Mouse (Mus musculus) kidney, postnatal 0 days (tissue): ENCODE results near the gene Ptcd1. TPM values are rescaled to one million over a fixed set of nuclear protein-coding genes. Genes with fewer than 3 reads are reported as not detected.
"Not testable (repeated sequence)": the region's sequence is repeated elsewhere in the genome, so short reads cannot be mapped to it uniquely, and the experiment has no call there.

Experiments
- ATAC-seq: fragments of 200-750 bp; cut with Nextera tagmentation; replicated peaks from 2 replicates; pipeline ENCODE4 v1.8.0; 2017; ENCODE audit warnings: low read depth, moderate number of reproducible peaks, moderate TSS enrichment, moderate library complexity; ENCODE audit not compliant: low FRiP score
- DNase-seq: peaks from one replicate; pipeline ENCODE4 v3.0.0-alpha.2; 2016; ENCODE audit warnings: low spot score
- H3K27ac ChIP-seq: fragments of 300-500 bp; sonication (generic); 2 replicates; pipeline ENCODE4 v1.5.1; 2014; ENCODE audit warnings: mild to moderate bottlenecking
- H3K27me3 ChIP-seq: fragments of 300-500 bp; sonication (generic); 2 replicates; pipeline ENCODE4 v1.6.1; 2014; ENCODE audit warnings: low read length, mixed read lengths; ENCODE audit not compliant: insufficient read depth
- H3K36me3 ChIP-seq: fragments of 300-500 bp; sonication (generic); 2 replicates; pipeline ENCODE4 v1.6.1; 2014; ENCODE audit warnings: low read length, mixed read lengths; ENCODE audit not compliant: insufficient read depth
- H3K4me1 ChIP-seq: fragments of 300-500 bp; sonication (generic); replicated peaks from 2 replicates; pipeline ENCODE4 v1.6.1; 2014; ENCODE audit warnings: antibody characterized with exemption, low read length, mixed read lengths; ENCODE audit not compliant: insufficient read depth
- H3K4me2 ChIP-seq: fragments of 300-500 bp; sonication (generic); 2 replicates; pipeline ENCODE4 v1.6.1; 2014; ENCODE audit warnings: mild to moderate bottlenecking, low read length, moderate library complexity, mixed read lengths
- H3K4me3 ChIP-seq: fragments of 300-500 bp; sonication (generic); replicated peaks from 2 replicates; pipeline ENCODE4 v1.5.1; 2014; ENCODE audit warnings: low read depth, low read length
- H3K9ac ChIP-seq: fragments of 300-500 bp; sonication (generic); 2 replicates; pipeline ENCODE4 v1.6.1; 2014; ENCODE audit warnings: low read depth, low read length
- H3K9me3 ChIP-seq: fragments of 300-500 bp; sonication (generic); replicated peaks from 2 replicates; pipeline ENCODE4 v1.6.1; 2016; ENCODE audit warnings: low read length, inconsistent platforms, mixed read lengths
- CTCF ChIP-seq: IDR thresholded peaks from 2 replicates; pipeline ENCODE4 v1.5.1; 2016; ENCODE audit warnings: antibody characterized with exemption, low read depth, mild to moderate bottlenecking, moderate library complexity
- WGBS: fragments of 180-500 bp; shearing (Covaris S2); extraction: QIAGEN DNeasy Blood & Tissue Kit; methylation state at CpG from one replicate; pipeline ENCODE4 v1.1.7; 2014; 5-methylcytosine and 5-hydroxymethylcytosine counted together
- polyA plus RNA-seq: library from polyadenylated mRNA; unstranded; fragments of >200 nt; fragmentation: Nextera tagmentation; extraction: Ambion mirVana; gene quantifications from 2 replicates; pipeline ENCODE4 v1.2.1, GENCODE M21; 2015

Ptcd1 gene
- polyA plus RNA-seq, 1 experiment from 2014 or later: 15.2 TPM

DNA sequence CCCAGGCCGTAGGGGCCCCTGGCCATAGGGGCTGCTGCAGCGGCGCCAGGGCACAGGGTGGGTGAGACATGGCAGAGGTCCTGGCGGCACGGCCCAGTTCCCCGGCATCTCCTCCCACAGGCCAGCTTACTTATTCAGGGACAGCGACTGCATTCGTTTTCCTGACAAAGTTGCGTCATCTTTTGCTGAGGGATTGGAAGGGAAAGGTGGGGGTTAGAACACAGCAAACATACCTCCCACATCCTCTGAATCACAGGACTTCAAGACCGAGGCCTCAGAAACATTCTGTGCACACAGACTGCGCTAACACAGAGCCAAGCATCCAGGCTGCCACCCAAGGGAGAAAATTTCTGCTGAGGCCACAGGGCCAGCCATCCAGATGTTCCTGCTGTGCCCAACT lies 36.7 kb downstream of the Ptcd1 start:
- Histone ChIP-seq H3K9ac (no peak overlapping the region), H3K4me2 (no peak overlapping the region), H3K4me3 (no peak overlapping the region), H3K9me3 (no peaks in the 10 kb centered on the region), H3K27me3 (no peaks in the 10 kb centered on the region), H3K36me3 (peaks cover 83% of the 10 kb centered on the region), H3K27ac (no peak overlapping the region), H3K4me1 (no peaks in the 10 kb centered on the region)
- DNase-seq (no peak), ATAC-seq (no peak)
- 74% methylated on average over 11 of the region's 11 CpGs for WGBS
- no peak for TF ChIP-seq CTCF

DNA sequence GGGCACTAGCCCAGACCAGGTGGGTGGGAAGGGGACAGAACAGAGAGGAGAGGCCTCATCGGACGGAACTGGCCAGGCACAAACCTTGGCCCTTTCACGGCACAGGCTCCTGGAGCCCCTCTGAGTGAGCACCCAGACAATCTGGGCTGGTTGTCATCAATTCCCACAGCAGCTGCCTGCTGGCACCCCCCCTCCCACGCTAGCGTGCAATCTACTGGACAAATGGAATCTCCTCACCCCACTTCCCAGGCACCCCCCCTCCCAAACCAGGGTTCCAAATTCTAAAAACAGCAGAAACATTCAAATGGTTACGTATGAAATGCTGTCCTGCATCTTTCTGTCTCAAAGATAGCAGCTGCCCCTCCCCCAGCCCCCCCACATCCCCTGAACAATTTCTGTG lies 37.1 kb downstream of the Ptcd1 start:
- not testable (repeated sequence) for H3K27me3 ChIP-seq, DNase-seq, H3K27ac ChIP-seq, H3K4me1 ChIP-seq, H3K9me3 ChIP-seq, H3K4me3 ChIP-seq, ATAC-seq, H3K4me2 ChIP-seq, H3K9ac ChIP-seq
- 66% methylated on average over 4 of the region's 6 CpGs for WGBS
- peaks cover 83% of the 10 kb centered on the region for H3K36me3 ChIP-seq

DNA sequence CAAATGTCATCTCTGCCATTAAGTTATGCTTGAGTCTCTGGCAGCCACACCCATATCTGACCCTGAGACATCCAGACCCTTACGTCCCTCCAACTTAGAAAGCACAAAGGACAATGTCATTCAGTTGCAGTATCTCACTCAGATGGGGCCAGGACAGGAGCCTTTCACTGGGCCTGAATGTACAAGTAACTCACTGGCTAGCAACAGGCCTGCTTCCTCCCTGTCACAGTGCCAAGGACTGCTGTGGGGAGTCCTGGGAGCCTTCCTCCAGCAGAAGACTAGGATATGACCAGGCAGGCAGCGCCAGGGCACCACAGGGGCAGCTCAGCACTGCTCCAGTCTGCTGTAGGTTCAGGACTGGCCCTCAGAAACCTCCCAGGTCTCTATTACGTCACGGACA lies 37.8 kb downstream of the Ptcd1 start:
- 90% methylated on average over 4 of the region's 4 CpGs for WGBS
- H3K9me3 ChIP-seq: no peaks in the 10 kb centered on the region
- no peak overlapping the region for H3K4me3 ChIP-seq
- no peak for DNase-seq
- H3K4me2 ChIP-seq: no peak overlapping the region
- peaks cover 83% of the 10 kb centered on the region for H3K36me3 ChIP-seq
- H3K27ac ChIP-seq: no peak overlapping the region
- H3K4me1 ChIP-seq: no peaks in the 10 kb centered on the region
- TF ChIP-seq CTCF: no peak
- H3K27me3 ChIP-seq: no peaks in the 10 kb centered on the region
- ATAC-seq: no peak
- H3K9ac ChIP-seq: no peak overlapping the region

DNA sequence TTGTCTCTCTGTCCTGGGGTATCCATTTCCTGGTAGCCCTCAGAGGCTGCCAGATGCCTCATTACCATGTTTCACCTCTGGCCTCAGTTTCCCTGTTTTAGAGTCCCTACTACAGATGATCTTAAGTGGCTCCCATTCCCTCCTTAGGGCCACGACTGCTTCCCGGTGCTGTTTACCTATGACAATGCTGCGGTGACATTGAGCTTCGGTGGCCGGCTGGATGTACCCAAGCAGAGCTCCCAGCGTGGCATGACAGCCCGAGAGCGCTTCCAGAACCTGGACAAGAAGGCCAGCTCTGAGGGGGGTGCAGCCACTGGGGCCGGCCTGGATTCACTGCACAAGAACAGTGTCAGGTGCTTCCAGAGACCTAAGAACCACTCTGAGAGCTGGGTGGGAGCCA lies 40.3 kb downstream of the Ptcd1 start:
- 91% methylated on average over 9 of the region's 9 CpGs for WGBS
- no peak overlapping the region for H3K27ac ChIP-seq
- no peaks in the 10 kb centered on the region for H3K4me1 ChIP-seq
- no peak overlapping the region for H3K4me3 ChIP-seq
- no peak for TF ChIP-seq CTCF
- no peaks in the 10 kb centered on the region for H3K9me3 ChIP-seq
- ATAC-seq (no peak), DNase-seq (no peak)
- H3K4me2 ChIP-seq: no peak overlapping the region
- peaks cover 70% of the 10 kb centered on the region for H3K36me3 ChIP-seq
- no peak overlapping the region for H3K9ac ChIP-seq
- no peaks in the 10 kb centered on the region for H3K27me3 ChIP-seq

DNA sequence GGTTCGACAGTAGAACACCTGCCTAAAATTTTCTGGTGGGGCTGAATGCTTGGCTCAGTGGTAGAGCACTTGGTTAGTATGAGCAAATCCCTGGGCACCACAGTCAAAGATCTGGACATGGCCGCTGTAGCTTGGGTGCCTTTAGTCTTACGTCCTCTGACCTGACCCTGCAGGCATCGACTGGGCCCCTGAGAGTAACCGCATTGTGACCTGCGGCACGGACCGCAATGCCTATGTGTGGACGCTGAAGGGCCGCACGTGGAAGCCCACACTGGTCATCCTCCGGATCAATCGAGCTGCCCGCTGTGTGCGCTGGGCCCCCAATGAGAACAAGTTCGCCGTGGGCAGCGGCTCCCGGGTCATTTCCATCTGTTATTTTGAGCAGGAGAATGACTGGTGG lies 43.5 kb downstream of the Ptcd1 start:
- Histone ChIP-seq H3K4me3 (no peak overlapping the region), H3K4me1 (peaks cover 7% of the 10 kb centered on the region), H3K4me2 (no peak overlapping the region), H3K9me3 (no peaks in the 10 kb centered on the region), H3K27ac (no peak overlapping the region), H3K36me3 (peaks cover 44% of the 10 kb centered on the region), H3K9ac (no peak overlapping the region), H3K27me3 (no peaks in the 10 kb centered on the region)
- DNase-seq (no peak), ATAC-seq (no peak)
- WGBS: 91% methylated on average over 19 of the region's 19 CpGs
- no peak for TF ChIP-seq CTCF

DNA sequence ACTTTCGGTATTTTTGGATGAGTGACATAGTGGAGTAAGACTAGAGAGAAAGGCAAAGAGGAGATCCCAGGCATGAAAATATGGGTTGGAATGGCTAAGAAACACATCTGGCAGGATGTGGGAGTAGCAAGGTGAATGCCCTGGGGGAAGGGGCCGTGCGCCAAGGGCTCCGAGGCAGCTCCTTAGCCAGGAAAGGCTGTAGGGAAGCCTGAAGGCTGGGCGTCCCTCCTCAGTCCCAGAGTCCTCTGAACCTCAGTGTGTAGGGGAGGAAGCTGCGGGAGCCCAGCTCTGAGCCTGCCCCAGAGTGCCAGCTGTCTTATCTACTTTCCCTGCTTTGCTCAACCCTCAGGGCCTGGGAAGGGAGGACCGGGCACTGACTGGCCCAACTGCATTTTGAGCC lies 46.0 kb downstream of the Ptcd1 start:
- H3K36me3 ChIP-seq: peaks cover 26% of the 10 kb centered on the region
- no peak overlapping the region for H3K9ac ChIP-seq
- no peaks in the 10 kb centered on the region for H3K9me3 ChIP-seq
- no peak overlapping the region for H3K4me2 ChIP-seq
- H3K27me3 ChIP-seq: no peaks in the 10 kb centered on the region
- peaks cover 7% of the 10 kb centered on the region for H3K4me1 ChIP-seq
- ATAC-seq (no peak), DNase-seq (peak; percentile 16)
- no peak for TF ChIP-seq CTCF
- H3K4me3 ChIP-seq: no peak overlapping the region
- 30% methylated on average over 7 of the region's 7 CpGs for WGBS
- no peak overlapping the region for H3K27ac ChIP-seq

DNA sequence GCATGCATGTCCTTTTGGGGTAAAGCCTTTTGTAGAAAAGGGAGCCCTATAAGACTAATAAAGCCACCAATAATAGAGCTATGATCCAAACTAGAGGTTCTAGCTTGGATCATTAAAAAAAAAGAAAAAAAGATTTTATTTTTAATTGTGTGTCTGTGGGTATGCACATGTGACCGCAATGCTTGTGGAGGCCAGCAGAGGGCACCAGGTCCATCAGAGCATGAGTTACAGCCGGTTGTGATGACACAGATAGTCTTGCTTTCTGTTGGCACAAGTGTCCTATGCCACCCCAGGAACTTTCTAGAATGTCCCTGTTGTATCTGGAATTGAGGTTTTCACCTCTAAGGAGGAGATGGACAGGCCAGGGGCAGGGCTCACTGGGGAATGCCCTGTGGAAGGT lies 47.5 kb downstream of the Ptcd1 start:
- 98% methylated on average over 2 of the region's 2 CpGs for WGBS
- H3K9me3 ChIP-seq: no peaks in the 10 kb centered on the region
- H3K27ac ChIP-seq: no peak overlapping the region
- DNase-seq: no peak
- H3K4me2 ChIP-seq: no peak overlapping the region
- peaks cover 7% of the 10 kb centered on the region for H3K4me1 ChIP-seq
- TF ChIP-seq CTCF: peak; percentile 48; the same call in 1 of the 2 replicates
- H3K27me3 ChIP-seq: no peaks in the 10 kb centered on the region
- H3K4me3 ChIP-seq: no peak overlapping the region
- H3K9ac ChIP-seq: no peak overlapping the region
- H3K36me3 ChIP-seq: peaks cover 13% of the 10 kb centered on the region
- no peak for ATAC-seq
